Mouse (Mus musculus): ENCODE data around the gene Eif2b3. TPM values are rescaled to one million over a fixed set of nuclear protein-coding genes. Genes with fewer than 3 reads are reported as not detected.

Eif2b3 gene
- polyA plus RNA-seq, 1 experiment from 2014 or later: 49.6 TPM

DNA sequence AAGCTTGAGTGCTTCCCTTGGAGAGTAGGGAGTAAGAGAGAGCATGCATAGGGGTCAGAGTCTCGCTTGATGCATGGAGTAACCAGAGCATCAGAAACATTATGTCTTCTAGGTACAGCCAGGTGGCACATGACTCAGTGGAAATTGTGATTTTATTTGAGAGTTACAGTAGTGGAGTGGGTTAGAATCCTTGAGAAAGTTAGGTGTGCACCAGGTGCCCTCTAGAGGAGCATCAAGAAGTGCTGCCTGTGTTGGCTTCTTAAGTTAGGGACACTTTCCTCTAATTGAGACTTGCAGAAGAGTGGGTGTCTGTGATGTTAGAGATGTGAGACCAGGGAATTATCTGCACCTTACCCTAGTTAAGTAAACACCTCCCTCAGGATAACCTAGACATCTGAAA is 11.9 kb downstream of the Eif2b3 start:
- Histone ChIP-seq H3K27ac (no peak overlapping the region), H3K4me3 (replicated peaks) (no peak overlapping the region), H3K36me3 (peaks cover 39% of the 10 kb centered on the region), H3K4me1 (no peaks in the 10 kb centered on the region), H3K4me2 (no peak overlapping the region), H3K9ac (no peak overlapping the region), H3K9me3 (replicated peaks) (no peaks in the 10 kb centered on the region), H3K27me3 (no peaks in the 10 kb centered on the region)
- 89% methylated on average over 1 of the region's 1 CpGs for WGBS
- no peak for ATAC-seq (replicated peaks; ENCODE audit: low FRiP score)

DNA sequence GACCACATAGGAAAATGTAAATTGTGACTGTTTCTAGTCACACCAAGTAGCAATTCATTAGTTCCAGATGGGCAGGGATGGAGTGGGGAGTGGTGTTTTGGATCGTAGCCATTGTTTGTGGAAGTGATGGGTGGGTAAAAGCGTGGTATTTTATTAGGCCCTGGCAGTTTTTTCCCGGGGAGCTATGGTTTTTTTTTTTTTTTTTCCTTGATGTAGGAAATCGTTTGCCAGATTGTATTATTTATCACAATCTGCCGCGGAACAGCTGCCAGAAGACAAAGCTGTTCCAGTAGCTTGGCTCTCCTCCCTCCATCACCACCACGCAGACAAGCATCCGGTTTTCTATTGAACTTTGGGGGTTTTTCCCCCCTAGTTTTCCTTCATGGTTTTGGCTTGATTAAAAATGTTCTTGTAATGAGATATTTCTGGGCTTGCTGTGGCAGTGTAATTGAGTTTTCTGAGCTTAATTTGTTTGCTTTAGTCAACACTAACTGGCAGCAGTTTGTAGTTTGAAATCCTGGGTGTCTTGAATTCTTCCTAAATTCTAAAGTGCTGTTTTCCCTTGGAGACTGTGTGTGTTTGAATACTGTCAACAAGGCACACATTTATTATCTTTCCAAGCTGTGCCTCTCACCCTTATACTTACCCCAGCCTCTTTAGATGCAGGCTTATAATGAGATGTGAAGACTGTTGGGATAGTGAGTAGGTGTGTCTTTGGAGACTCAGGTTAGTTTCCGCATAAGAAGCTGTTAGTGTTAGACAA is 20.9 kb downstream of the Eif2b3 start:
- Histone ChIP-seq H3K27ac (peak overlapping the region; percentile 68), H3K4me2 (no peak overlapping the region), H3K27me3 (no peaks in the 10 kb centered on the region), H3K36me3 (peaks cover 8% of the 10 kb centered on the region; the same call in 1 of the 2 replicates), H3K4me3 (replicated peaks) (no peak overlapping the region), H3K9ac (no peak overlapping the region), H3K4me1 (peaks cover 19% of the 10 kb centered on the region), H3K9me3 (replicated peaks) (no peaks in the 10 kb centered on the region)
- 30% methylated on average over 9 of the region's 9 CpGs for WGBS
- no peak for ATAC-seq (replicated peaks; ENCODE audit: low FRiP score)

DNA sequence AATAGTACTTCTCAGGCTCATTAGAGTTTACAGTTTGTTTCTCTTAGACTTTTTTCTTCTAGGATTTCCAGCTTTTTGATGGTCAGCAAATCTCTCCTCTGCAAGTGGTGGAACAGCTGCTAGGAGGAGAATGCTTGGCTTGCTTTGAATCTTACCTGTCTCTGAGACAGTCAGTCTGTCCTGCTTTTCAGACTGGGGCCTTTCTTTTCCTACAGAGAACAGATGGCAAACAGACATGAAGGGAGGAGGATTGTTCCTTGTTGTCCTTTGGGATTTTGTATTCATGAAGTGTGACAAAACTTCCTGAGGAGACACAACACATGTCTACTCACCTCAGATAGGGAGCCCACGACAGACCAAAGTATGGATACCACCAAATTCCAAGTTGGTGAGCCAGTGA is 21.6 kb downstream of the Eif2b3 start:
- Histone ChIP-seq H3K36me3 (peaks cover 9% of the 10 kb centered on the region; the same call in 1 of the 2 replicates), H3K9ac (no peak overlapping the region), H3K4me3 (replicated peaks) (no peak overlapping the region), H3K27ac (peak overlapping the region; percentile 55; the same call in 1 of the 2 replicates), H3K4me2 (no peak overlapping the region), H3K9me3 (replicated peaks) (no peaks in the 10 kb centered on the region), H3K27me3 (no peaks in the 10 kb centered on the region), H3K4me1 (peaks cover 19% of the 10 kb centered on the region)
- no peak for ATAC-seq (replicated peaks; ENCODE audit: low FRiP score)
- 75% methylated on average over 1 of the region's 1 CpGs for WGBS

DNA sequence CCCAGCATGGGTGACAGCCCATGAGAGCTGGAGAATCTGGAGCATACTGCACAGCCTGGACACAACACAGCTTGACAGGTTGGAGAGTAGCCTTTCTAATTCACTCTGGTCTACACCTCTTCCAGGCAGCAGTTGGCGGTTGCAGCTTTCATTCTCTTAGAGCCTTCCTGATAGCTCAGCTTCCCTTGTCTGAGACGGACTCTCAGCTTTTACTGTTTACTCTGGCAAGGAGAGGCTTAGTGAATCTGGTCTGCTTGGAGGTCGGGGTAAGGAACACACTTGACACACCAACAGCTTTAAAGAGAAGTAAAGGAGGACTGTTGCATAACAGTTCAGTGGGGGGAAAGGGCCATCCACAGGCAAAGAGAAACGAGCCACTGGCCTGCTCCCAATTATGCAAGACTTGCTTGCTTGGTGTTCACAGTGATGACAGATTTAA is 22.1 kb downstream of the Eif2b3 start:
- 0 out of 2 replicates have a peak, but pooled peaks have one; percentile 12 for ATAC-seq (replicated peaks; ENCODE audit: low FRiP score)
- Histone ChIP-seq H3K4me1 (peaks cover 19% of the 10 kb centered on the region), H3K27ac (peak overlapping the region; percentile 29; the same call in 1 of the 2 replicates), H3K9ac (no peak overlapping the region), H3K9me3 (replicated peaks) (no peaks in the 10 kb centered on the region), H3K27me3 (no peaks in the 10 kb centered on the region), H3K4me2 (no peak overlapping the region), H3K4me3 (replicated peaks) (no peak overlapping the region), H3K36me3 (peaks cover 9% of the 10 kb centered on the region; the same call in 1 of the 2 replicates)
- 54% methylated on average over 4 of the region's 4 CpGs for WGBS

DNA sequence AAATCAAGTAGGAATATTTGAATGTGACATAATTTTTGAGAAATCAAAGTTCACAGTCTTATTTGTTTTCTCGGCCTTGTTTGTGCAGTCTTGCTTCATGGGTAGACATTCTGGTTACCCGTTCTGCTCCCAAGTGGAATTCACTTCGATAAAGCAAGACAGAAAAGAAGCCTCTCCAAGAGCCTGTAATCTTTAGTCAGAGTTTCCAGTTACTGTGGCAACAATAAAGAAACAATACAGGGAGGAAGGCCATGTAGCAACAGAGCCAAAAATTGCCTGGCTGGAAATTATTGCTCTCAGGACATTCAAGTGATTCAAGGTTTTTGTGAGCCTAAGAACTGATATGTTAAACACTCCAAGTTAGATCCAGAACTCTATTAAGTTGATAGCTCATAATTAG is 29.6 kb downstream of the Eif2b3 start:
- Histone ChIP-seq H3K27ac (no peak overlapping the region), H3K27me3 (no peaks in the 10 kb centered on the region)
- 75% methylated on average over 3 of the region's 3 CpGs for WGBS

DNA sequence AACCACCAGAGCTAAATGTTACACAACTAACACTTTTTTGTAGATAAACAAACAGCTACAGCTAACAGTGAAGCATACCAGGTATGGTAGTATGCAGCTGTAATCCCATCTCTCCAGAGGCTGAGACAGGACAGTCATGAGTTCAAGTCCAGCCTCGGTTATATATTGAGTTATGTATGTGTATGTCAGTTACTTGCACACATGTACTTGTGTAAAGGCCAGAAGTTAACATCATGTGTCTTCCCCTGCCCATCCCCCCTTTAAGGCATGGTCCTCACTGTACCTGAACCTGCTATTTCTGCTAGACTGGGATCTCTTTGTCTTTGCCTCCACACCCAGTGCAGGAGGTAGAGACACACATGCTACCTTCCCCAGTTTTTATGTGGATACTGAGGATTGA is 30.3 kb downstream of the Eif2b3 start:
- H3K36me3 ChIP-seq: peaks cover 37% of the 10 kb centered on the region
- H3K9ac ChIP-seq: no peak overlapping the region
- no peak overlapping the region for H3K27ac ChIP-seq
- H3K4me3 ChIP-seq (replicated peaks): no peak overlapping the region
- no peaks in the 10 kb centered on the region for H3K27me3 ChIP-seq
- H3K4me1 ChIP-seq: no peaks in the 10 kb centered on the region
- no peak overlapping the region for H3K4me2 ChIP-seq
- WGBS: 88% methylated on average over 1 of the region's 1 CpGs
- no peaks in the 10 kb centered on the region for H3K9me3 ChIP-seq (replicated peaks)
- no peak for ATAC-seq (replicated peaks; ENCODE audit: low FRiP score)

More for the DNA sequence above, 29.6 kb downstream of the Eif2b3 start:
- Histone ChIP-seq H3K9me3 (replicated peaks) (no peaks in the 10 kb centered on the region), H3K4me2 (no peak overlapping the region), H3K4me3 (replicated peaks) (no peak overlapping the region), H3K4me1 (no peaks in the 10 kb centered on the region), H3K36me3 (peaks cover 40% of the 10 kb centered on the region), H3K9ac (no peak overlapping the region)
- no peak for ATAC-seq (replicated peaks; ENCODE audit: low FRiP score)

DNA sequence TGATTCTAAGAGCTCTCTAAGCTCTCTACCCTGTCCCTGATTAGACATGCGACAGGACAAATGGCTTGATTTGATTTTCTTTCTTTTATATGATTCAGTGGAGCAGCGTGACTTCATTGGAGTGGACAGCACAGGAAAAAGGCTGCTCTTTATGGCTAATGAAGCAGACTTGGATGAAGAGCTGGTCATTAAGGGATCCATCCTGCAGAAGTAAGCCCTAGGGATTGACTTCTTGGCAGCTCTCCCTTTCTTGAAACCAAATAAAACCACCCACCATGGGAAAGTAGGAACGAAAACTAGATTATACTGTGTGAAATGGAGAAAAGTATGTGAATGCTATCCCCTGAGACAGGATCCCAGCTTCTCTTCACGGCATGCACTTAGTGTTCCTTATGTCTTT is 33.4 kb downstream of the Eif2b3 start:
- Histone ChIP-seq H3K9me3 (replicated peaks) (no peaks in the 10 kb centered on the region), H3K36me3 (peaks cover 28% of the 10 kb centered on the region), H3K4me1 (no peaks in the 10 kb centered on the region), H3K4me2 (no peak overlapping the region), H3K9ac (no peak overlapping the region), H3K4me3 (replicated peaks) (no peak overlapping the region), H3K27ac (no peak overlapping the region), H3K27me3 (no peaks in the 10 kb centered on the region)
- no peak for ATAC-seq (replicated peaks; ENCODE audit: low FRiP score)
- WGBS: 88% methylated on average over 4 of the region's 4 CpGs

DNA sequence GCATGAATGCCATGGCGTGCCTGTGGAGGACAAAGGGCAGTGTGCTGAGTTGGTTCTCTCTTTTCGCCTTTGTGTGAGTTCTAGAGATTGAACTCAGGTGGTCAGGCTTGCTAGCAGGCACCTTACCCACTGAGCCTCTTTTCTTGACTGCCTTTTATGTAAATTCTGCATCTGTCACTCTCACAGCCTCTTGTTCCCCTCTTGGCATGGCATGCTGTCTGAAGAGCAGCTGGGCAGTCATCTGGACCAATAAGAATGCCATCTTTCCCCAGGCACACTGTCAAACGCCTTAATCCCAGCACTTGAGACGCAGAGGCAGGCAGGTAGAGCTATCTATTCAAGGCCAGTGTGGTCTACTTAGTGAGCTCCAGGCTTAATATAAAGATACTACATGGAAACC is 34.8 kb downstream of the Eif2b3 start:
- no peaks in the 10 kb centered on the region for H3K4me1 ChIP-seq
- H3K27me3 ChIP-seq: no peaks in the 10 kb centered on the region
- 86% methylated on average over 4 of the region's 4 CpGs for WGBS

DNA sequence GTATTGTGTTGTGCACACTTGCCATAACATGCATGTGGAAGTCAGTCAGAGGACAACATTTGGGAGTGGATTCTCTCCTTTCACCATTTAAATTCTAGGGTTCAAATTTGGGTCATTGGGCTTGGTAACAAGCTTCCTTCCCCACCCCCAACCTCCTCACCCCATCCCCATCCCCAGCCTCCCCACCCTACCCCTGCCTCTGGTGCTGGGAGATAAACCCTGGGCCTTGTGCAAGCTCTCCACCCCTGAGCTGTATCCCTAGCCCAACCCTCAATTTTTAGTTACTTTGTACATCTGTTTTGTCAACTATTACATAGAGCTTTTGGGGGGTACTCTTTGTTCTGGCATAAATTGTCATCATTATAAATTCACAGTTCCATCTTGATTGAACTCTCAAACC is 36.9 kb downstream of the Eif2b3 start:
- Histone ChIP-seq H3K27ac (no peak overlapping the region), H3K9ac (no peak overlapping the region), H3K4me2 (no peak overlapping the region), H3K36me3 (peaks cover 31% of the 10 kb centered on the region), H3K4me1 (no peaks in the 10 kb centered on the region), H3K27me3 (no peaks in the 10 kb centered on the region), H3K9me3 (replicated peaks) (no peaks in the 10 kb centered on the region), H3K4me3 (replicated peaks) (no peak overlapping the region)
- ATAC-seq (replicated peaks; ENCODE audit: low FRiP score): no peak

More for the DNA sequence above, 34.8 kb downstream of the Eif2b3 start:
- Histone ChIP-seq H3K9me3 (replicated peaks) (no peaks in the 10 kb centered on the region), H3K4me2 (no peak overlapping the region), H3K36me3 (peaks cover 27% of the 10 kb centered on the region), H3K4me3 (replicated peaks) (no peak overlapping the region), H3K27ac (no peak overlapping the region), H3K9ac (no peak overlapping the region)
- ATAC-seq (replicated peaks; ENCODE audit: low FRiP score): no peak

DNA sequence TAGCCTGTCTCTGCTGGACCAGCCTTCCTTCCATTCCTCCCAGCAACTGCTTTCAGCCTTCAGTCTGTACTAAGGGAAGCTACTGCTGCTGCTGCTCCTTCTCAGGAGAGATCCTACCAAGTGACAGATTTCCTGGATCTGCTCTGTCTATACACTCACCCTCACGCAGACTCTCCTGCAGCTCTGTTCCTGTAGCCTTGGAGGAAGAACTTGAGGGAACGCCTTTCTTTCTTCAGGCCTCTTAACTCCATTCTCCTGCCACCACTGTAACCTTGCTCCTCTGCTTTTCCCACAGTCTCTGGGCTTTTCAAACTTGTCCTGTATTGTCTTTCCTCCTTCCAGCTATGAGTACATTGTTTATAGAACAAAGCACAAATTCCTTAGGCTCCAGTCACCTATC is 37.3 kb downstream of the Eif2b3 start:
- Histone ChIP-seq H3K27me3 (no peaks in the 10 kb centered on the region), H3K9me3 (replicated peaks) (no peaks in the 10 kb centered on the region), H3K36me3 (peaks cover 33% of the 10 kb centered on the region), H3K9ac (no peak overlapping the region), H3K4me3 (replicated peaks) (no peak overlapping the region), H3K27ac (no peak overlapping the region), H3K4me1 (no peaks in the 10 kb centered on the region), H3K4me2 (no peak overlapping the region)
- 91% methylated on average over 2 of the region's 2 CpGs for WGBS
- no peak for ATAC-seq (replicated peaks; ENCODE audit: low FRiP score)

DNA sequence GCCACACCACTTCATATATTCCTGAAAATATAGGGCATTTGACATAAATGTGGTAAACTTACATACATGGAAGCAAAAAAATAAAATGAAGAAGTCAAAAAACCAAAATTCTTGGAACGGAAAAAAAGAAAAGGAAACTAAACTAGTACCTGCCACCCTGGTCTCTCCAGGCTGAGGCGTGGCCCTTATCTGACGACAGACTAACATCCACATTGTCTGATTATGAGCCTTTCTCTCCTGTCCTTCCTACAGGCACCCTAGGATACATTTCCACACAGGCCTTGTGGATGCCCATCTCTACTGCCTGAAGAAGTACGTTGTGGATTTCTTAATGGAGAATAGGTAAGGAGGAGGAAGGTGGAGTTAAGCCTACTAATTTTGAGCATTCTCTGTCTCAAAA is 39.3 kb downstream of the Eif2b3 start:
- no peak overlapping the region for H3K4me3 ChIP-seq (replicated peaks)
- no peak overlapping the region for H3K9ac ChIP-seq
- H3K27me3 ChIP-seq: no peaks in the 10 kb centered on the region
- peaks cover 41% of the 10 kb centered on the region for H3K36me3 ChIP-seq
- no peaks in the 10 kb centered on the region for H3K4me1 ChIP-seq
- H3K27ac ChIP-seq: no peak overlapping the region
- 90% methylated on average over 4 of the region's 4 CpGs for WGBS
- no peaks in the 10 kb centered on the region for H3K9me3 ChIP-seq (replicated peaks)
- ATAC-seq (replicated peaks; ENCODE audit: low FRiP score): no peak
- no peak overlapping the region for H3K4me2 ChIP-seq

DNA sequence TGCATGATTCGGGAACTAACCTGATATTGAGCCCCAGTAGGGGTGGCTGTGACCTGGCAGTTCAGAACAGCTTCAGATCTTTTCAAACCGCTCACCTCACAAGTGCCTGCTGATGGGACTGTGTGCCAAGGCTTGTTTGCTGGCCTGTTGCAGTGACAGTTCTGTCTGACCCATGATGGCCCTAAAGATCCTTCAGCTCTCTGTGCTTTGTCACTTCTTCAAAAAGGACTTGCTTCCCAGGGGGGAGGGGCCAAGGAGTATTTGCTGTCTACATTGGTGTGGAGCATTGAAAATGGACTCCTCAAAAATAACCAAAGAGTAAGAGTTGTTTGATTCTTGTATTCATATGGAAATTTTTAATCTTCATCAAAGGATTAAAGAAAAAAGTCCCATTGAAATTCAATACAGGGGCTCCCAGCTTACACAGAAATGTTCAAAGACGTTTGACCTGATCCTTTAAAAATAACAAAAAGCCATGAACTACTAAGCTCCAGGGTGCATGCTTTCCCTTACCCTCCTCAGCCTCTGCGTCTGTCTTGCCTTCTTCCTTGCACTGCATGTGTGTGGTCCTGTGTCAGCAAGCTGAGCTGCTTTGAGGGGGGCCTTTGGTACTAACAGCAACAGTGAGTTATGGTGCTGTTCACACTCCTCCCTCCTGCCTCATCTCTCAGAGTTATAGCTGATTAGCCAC is 43.6 kb downstream of the Eif2b3 start:
- Histone ChIP-seq H3K9me3 (replicated peaks) (no peaks in the 10 kb centered on the region), H3K9ac (no peak overlapping the region), H3K4me3 (replicated peaks) (no peak overlapping the region), H3K4me2 (no peak overlapping the region), H3K27ac (no peak overlapping the region), H3K4me1 (no peaks in the 10 kb centered on the region), H3K36me3 (peaks cover 77% of the 10 kb centered on the region), H3K27me3 (no peaks in the 10 kb centered on the region)
- 47% methylated on average over 4 of the region's 4 CpGs for WGBS
- no peak for ATAC-seq (replicated peaks; ENCODE audit: low FRiP score)

Data from kidney, embryonic 15.5 days (tissue).